Mouse (Mus musculus) embryonic fibroblast, embryonic 13.5 days (primary cell): Measurements from ENCODE around the gene Sdccag8. TPM values are rescaled to one million over a fixed set of nuclear protein-coding genes. Genes with fewer than 3 reads are reported as not detected.
"Not testable (repeated sequence)": the region's sequence is repeated elsewhere in the genome, so short reads cannot be mapped to it uniquely, and the experiment has no call there.

Experiments
- H3K27ac ChIP-seq: 2 replicates; pipeline ENCODE4 v1.5.1; 2012; ENCODE audit warnings: low read length, control low read depth, inconsistent platforms; ENCODE audit not compliant: insufficient read depth
- H3K4me1 ChIP-seq: 2 replicates; pipeline ENCODE4 v1.6.1; 2011; ENCODE audit warnings: low read length; ENCODE audit not compliant: control insufficient read depth, insufficient read depth
- H3K4me3 ChIP-seq: 2 replicates; pipeline ENCODE4 v1.5.1; 2011; ENCODE audit warnings: mild to moderate bottlenecking, control low read depth, low read length; ENCODE audit not compliant: insufficient read depth
- CTCF ChIP-seq: IDR thresholded peaks from 2 replicates; pipeline ENCODE4 v1.5.1; 2011; ENCODE audit warnings: mild to moderate bottlenecking, control low read depth, low read length, moderate library complexity, borderline replicate concordance; ENCODE audit not compliant: insufficient read depth
- POLR2A ChIP-seq: IDR thresholded peaks from 2 replicates; pipeline ENCODE4 v1.6.1; 2011; ENCODE audit warnings: low read depth, mild to moderate bottlenecking, control low read depth, low read length, moderate library complexity
- polyA plus RNA-seq: library from polyadenylated mRNA; stranded (reverse); fragments of >200 nt; gene quantifications from 2 replicates; pipeline ENCODE4 v1.2.4, GENCODE M21; 2011; ENCODE audit warnings: low read depth; ENCODE audit not compliant: missing spikeins, insufficient read length

The Sdccag8 gene
- polyA plus RNA-seq, 1 experiment, result 14.3 TPM

- Histone ChIP-seq H3K27ac (no peak overlapping the region), H3K4me3 (no peak overlapping the region), H3K4me1 (no peaks in the 10 kb centered on the region)
- TF ChIP-seq POLR2A, result no peak
- no peak for TF ChIP-seq CTCF
These were observed 119.7 kb downstream of the Sdccag8 start for GRCm38 (mm10) chr1:176934043-176934762.

GRCm38 (mm10) chr1:176939901-176940341 is 125.5 kb downstream of the Sdccag8 start:
- TF ChIP-seq POLR2A (no peak), CTCF (no peak)
- H3K4me3 ChIP-seq, result no peak overlapping the region
- H3K27ac ChIP-seq, result no peak overlapping the region
- no peaks in the 10 kb centered on the region for H3K4me1 ChIP-seq

GRCm38 (mm10) chr1:176941286-176941990 is 127.0 kb downstream of the Sdccag8 start:
- H3K27ac ChIP-seq, H3K4me3 ChIP-seq, H3K4me1 ChIP-seq: not testable (repeated sequence)

GRCm38 (mm10) chr1:176943126-176943525 is 128.7 kb downstream of the Sdccag8 start:
- no peaks in the 10 kb centered on the region for H3K4me1 ChIP-seq
- TF ChIP-seq CTCF, result no peak
- TF ChIP-seq POLR2A, result no peak
- no peak overlapping the region for H3K27ac ChIP-seq
- H3K4me3 ChIP-seq, result no peak overlapping the region

- Histone ChIP-seq H3K27ac (no peak overlapping the region), H3K4me1 (no peaks in the 10 kb centered on the region), H3K4me3 (no peak overlapping the region)
- TF ChIP-seq POLR2A, result no peak
These were observed 129.5 kb downstream of the Sdccag8 start for GRCm38 (mm10) chr1:176943987-176944386.

- Histone ChIP-seq H3K4me1 (no peaks in the 10 kb centered on the region), H3K4me3 (no peak overlapping the region), H3K27ac (no peak overlapping the region)
- TF ChIP-seq POLR2A (no peak), CTCF (no peak)
These were observed 130.2 kb downstream of the Sdccag8 start for GRCm38 (mm10) chr1:176944458-176945174.

- no peak for TF ChIP-seq CTCF
- TF ChIP-seq POLR2A, result no peak
- Histone ChIP-seq H3K4me1 (no peaks in the 10 kb centered on the region), H3K27ac (no peak overlapping the region), H3K4me3 (no peak overlapping the region)
These were observed 130.7 kb downstream of the Sdccag8 start for GRCm38 (mm10) chr1:176945175-176945540.

GRCm38 (mm10) chr1:176946031-176946795 is 131.8 kb downstream of the Sdccag8 start:
- Histone ChIP-seq H3K27ac (no peak overlapping the region), H3K4me1 (no peaks in the 10 kb centered on the region), H3K4me3 (no peak overlapping the region)
- no peak for TF ChIP-seq POLR2A
- TF ChIP-seq CTCF, result no peak

- Histone ChIP-seq H3K27ac (no peak overlapping the region), H3K4me1 (no peaks in the 10 kb centered on the region), H3K4me3 (no peak overlapping the region)
- no peak for TF ChIP-seq CTCF
- no peak for TF ChIP-seq POLR2A
These were observed 132.3 kb downstream of the Sdccag8 start for GRCm38 (mm10) chr1:176946796-176947181.
